Mouse (Mus musculus): ENCODE data around the gene Dhx8. TPM values are rescaled to one million over a fixed set of nuclear protein-coding genes. Genes with fewer than 3 reads are reported as not detected.

Gene Dhx8
- polyA plus RNA-seq, 1 experiment from 2014 or later: 19.0 TPM

DNA sequence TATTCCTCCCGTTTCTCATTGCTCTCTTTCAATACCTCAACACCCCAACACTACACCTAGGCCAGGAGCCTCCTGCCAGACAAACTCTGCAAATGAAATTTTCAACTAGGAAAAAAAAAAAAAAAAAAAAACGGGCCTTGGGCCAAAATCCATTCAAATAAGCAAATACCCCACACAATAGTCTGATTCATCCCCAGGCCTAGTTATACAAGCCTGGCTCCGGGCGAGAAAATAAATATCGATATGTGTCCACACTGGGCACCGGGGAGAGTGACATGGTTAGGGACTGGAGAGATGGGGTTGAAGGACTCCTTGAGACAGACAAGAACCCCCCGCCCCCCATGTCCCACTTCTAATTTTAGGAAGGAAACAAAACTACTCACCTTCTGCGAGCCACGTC, 50.9 kb downstream of the Dhx8 start:
- H3K36me3 ChIP-seq: no peaks in the 10 kb centered on the region
- H3K4me3 ChIP-seq (replicated peaks): 0 out of 2 replicates have a peak overlapping the region, but pooled peaks have one; percentile 57
- 30% methylated on average over 9 of the region's 9 CpGs for WGBS (ENCODE audit: insufficient replicate concordance)
- H3K27ac ChIP-seq: no peak overlapping the region
- no peak for DNase-seq
- peak overlapping the region; percentile 77; the same call in 1 of the 2 replicates for H3K4me2 ChIP-seq
- peaks cover 85% of the 10 kb centered on the region for H3K27me3 ChIP-seq
- peaks cover 20% of the 10 kb centered on the region for H3K4me1 ChIP-seq (replicated peaks)
- H3K9me3 ChIP-seq (replicated peaks): no peaks in the 10 kb centered on the region
- no peak overlapping the region for H3K9ac ChIP-seq
- ATAC-seq (ENCODE audit: low read depth): no peak

DNA sequence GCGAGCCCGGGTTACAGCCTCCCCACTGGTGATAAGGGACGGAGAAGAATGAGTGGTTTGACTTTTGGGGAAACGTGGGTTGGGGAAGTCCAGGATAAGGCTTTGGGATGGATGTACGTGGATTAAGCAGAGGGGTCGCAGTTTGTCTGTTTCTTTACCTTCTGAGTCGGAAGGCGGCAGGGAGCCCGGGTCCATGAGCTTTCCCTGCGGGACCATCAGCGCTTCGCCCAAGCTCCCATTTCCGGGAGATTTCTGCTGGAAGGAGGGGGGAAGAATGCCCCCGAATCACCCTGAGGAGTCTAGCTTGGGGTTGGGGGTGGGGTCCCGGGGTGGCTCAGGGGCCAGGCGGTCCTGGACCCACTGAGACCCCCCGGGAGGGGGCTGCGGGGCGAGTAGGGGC, 51.4 kb downstream of the Dhx8 start:
- 5% methylated on average over 19 of the region's 19 CpGs for WGBS (ENCODE audit: insufficient replicate concordance)
- Histone ChIP-seq H3K9me3 (replicated peaks) (no peaks in the 10 kb centered on the region), H3K36me3 (no peaks in the 10 kb centered on the region), H3K9ac (no peak overlapping the region), H3K4me3 (replicated peaks) (peak overlapping the region; percentile 57), H3K27ac (no peak overlapping the region), H3K27me3 (peaks cover 88% of the 10 kb centered on the region), H3K4me2 (peak overlapping the region; percentile 77), H3K4me1 (replicated peaks) (peaks cover 20% of the 10 kb centered on the region)
- ATAC-seq (ENCODE audit: low read depth) (no peak), DNase-seq (no peak)

DNA sequence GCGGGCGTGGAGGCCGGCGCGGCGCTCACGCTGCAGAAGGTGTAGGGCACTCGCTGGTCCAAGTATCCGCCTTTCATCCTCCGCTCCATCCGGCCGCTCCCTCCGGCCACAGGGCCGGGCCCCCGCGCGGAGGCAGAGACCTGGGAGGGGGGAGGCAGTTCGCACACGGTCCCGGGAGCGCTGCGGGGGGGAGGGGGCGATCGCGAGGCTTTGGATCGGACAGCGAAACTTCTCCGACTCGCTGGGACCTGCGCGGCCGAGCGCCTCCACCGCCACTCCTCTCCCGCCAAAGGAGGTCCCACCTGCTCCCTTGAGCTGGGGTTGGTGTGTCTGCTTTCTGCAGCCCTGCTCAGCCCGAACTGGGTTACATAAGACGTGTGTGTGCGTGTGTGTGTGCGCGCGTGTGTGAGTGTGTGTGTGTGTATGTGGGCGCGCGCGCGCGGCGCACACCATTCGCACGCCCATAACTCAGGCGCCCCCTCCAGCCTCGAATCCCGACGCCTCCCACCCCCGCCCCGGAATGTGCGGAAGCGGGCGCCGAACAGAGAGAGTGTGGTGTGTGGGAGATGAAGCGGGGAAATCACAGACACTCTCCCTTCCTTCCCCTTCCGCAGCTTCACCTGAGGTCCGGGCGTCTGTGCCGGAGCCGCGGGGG, 51.9 kb downstream of the Dhx8 start:
- Histone ChIP-seq H3K4me1 (replicated peaks) (peaks cover 20% of the 10 kb centered on the region), H3K4me3 (replicated peaks) (peak overlapping the region; percentile 57), H3K9ac (peak overlapping the region; percentile 33), H3K27me3 (peaks cover 88% of the 10 kb centered on the region), H3K36me3 (no peaks in the 10 kb centered on the region), H3K4me2 (peak overlapping the region; percentile 77), H3K9me3 (replicated peaks) (no peaks in the 10 kb centered on the region), H3K27ac (no peak overlapping the region)
- ATAC-seq (ENCODE audit: low read depth): peak; percentile 27
- DNase-seq: no peak
- under 1% methylated on average over 55 of the region's 67 CpGs for WGBS (ENCODE audit: insufficient replicate concordance)

DNA sequence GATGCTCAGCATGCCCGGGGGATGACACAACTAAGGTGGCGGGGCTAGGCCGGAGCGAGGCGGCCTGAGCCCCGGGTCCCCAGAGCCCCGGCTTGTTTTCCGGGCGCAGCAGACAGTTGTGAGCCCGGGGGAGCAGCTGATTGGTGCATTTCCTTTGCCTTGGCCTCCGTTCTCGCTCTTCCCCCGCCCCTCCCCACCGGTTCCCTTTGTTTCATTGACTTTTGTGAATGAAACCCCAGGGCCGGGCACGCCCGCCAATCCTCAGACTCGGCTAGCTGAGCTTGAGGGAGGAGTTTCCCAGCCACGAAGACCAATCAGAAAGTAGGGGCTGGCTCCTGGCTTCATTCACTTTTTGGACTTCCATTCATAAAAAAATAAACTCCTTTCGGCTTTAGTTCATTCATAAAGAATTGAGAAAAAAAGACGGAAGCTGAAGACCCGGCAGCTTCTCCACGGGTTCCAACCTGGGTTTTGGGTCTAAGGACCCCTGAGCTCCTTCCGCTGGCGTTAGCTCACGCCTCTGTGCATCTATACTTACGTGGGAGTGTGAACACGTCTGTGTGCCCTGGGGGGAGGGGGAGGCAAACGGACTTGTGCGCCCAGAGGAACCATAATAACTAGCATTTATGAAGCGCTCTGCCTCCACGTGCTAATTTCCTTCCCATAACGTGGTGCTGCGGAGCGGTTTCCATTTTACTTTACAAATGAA, 52.6 kb downstream of the Dhx8 start, which contains the start of gene Etv4:
Gene Etv4 (minus strand): TSS at position 229 of the 709 bp plus-strand sequence.
- WGBS (ENCODE audit: insufficient replicate concordance): under 1% methylated on average over 35 of the region's 35 CpGs

DNA sequence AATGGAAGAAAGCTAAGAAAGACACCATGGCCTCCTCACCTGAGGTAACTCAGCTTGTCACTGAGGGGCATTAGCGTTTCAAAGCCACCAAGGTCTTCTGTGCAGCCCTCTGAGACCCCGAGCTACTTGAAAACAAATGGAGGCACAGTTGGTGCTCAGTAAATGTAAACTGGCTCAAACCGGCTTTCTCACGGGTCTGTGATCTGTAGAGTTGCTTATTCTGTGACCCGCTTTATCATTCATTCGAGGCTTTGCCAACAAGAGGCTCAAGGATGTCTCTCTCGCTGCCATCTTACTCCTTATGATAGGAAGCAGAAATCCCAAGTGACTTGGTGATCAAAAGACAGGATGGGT, 53.1 kb downstream of the Dhx8 start:
- peaks cover 77% of the 10 kb centered on the region for H3K27me3 ChIP-seq

More for the DNA sequence above, 52.6 kb downstream of the Dhx8 start, which contains the start of gene Etv4:
- no peaks in the 10 kb centered on the region for H3K9me3 ChIP-seq (replicated peaks)
- H3K4me2 ChIP-seq: peak within 1 kb of the TSS; percentile 77
- H3K36me3 ChIP-seq: no peaks in the 10 kb centered on the region
- peaks cover 81% of the 10 kb centered on the region for H3K27me3 ChIP-seq
- ATAC-seq (ENCODE audit: low read depth): peak; percentile 80
- H3K4me3 ChIP-seq (replicated peaks): peak within 1 kb of the TSS; percentile 57
- DNase-seq: peak; percentile 65
- no peak within 1 kb of the TSS for H3K27ac ChIP-seq
- H3K4me1 ChIP-seq (replicated peaks): peaks cover 21% of the 10 kb centered on the region
- peak within 1 kb of the TSS; percentile 33 for H3K9ac ChIP-seq

DNA sequence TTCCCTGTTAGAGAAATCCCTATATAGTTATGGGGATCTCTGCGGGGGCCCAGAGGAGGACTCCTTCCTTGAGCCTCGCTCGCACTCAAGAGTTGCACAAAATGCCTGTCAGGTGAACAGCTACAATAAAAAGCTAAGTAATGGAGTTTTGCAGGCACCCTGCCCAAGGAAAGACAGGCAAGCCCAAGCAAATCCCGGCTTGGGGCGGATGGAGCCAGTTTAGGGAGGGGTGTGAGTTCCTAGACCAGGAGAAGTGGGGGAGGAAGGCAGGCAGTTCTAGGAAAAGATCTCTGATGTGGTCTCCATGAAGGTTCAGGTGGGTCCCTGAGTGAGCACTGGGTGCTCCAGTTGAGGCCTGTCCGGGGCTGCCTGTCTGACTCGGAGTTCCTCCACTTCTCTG, 53.9 kb downstream of the Dhx8 start:
- DNase-seq: no peak
- Histone ChIP-seq H3K36me3 (no peaks in the 10 kb centered on the region), H3K4me1 (replicated peaks) (peaks cover 30% of the 10 kb centered on the region), H3K9ac (no peak overlapping the region), H3K27ac (no peak overlapping the region), H3K4me2 (no peak overlapping the region), H3K4me3 (replicated peaks) (no peak overlapping the region), H3K27me3 (peaks cover 72% of the 10 kb centered on the region), H3K9me3 (replicated peaks) (no peaks in the 10 kb centered on the region)
- no peak for ATAC-seq (ENCODE audit: low read depth)
- WGBS (ENCODE audit: insufficient replicate concordance): 50% methylated on average over 7 of the region's 7 CpGs

More for the DNA sequence above, 53.1 kb downstream of the Dhx8 start:
- DNase-seq (no peak), ATAC-seq (ENCODE audit: low read depth) (no peak)
- Histone ChIP-seq H3K36me3 (no peaks in the 10 kb centered on the region), H3K4me2 (peak overlapping the region; percentile 77), H3K4me1 (replicated peaks) (peaks cover 26% of the 10 kb centered on the region), H3K9ac (no peak overlapping the region), H3K9me3 (replicated peaks) (no peaks in the 10 kb centered on the region), H3K4me3 (replicated peaks) (peak overlapping the region; percentile 57), H3K27ac (no peak overlapping the region)
- WGBS (ENCODE audit: insufficient replicate concordance): 8% methylated on average over 7 of the region's 7 CpGs

DNA sequence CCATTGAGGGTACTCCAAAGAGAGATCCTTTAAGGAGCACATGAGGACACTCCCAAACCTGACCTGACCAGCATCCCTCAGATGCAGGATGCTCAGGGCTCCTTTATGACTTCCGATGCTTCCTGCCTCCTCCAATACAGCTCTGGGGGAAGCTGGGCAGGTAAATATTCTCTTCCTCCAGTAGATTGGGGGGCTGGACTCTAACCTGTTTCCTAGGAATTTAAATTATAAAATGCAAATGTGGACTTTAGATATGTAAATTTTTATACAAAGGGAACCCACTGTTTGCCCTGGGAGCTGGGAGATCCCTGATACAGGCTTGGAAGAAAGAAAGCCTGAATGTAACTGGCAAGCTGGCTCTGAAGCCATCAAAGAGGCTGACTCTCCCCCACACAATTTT, 54.7 kb downstream of the Dhx8 start:
- Histone ChIP-seq H3K4me3 (replicated peaks) (no peak overlapping the region), H3K27me3 (peaks cover 64% of the 10 kb centered on the region), H3K4me1 (replicated peaks) (peaks cover 30% of the 10 kb centered on the region), H3K36me3 (no peaks in the 10 kb centered on the region), H3K9ac (no peak overlapping the region), H3K27ac (no peak overlapping the region), H3K4me2 (no peak overlapping the region), H3K9me3 (replicated peaks) (no peaks in the 10 kb centered on the region)
- ATAC-seq (ENCODE audit: low read depth): no peak
- 79% methylated on average over 1 of the region's 1 CpGs for WGBS (ENCODE audit: insufficient replicate concordance)
- DNase-seq: no peak

DNA sequence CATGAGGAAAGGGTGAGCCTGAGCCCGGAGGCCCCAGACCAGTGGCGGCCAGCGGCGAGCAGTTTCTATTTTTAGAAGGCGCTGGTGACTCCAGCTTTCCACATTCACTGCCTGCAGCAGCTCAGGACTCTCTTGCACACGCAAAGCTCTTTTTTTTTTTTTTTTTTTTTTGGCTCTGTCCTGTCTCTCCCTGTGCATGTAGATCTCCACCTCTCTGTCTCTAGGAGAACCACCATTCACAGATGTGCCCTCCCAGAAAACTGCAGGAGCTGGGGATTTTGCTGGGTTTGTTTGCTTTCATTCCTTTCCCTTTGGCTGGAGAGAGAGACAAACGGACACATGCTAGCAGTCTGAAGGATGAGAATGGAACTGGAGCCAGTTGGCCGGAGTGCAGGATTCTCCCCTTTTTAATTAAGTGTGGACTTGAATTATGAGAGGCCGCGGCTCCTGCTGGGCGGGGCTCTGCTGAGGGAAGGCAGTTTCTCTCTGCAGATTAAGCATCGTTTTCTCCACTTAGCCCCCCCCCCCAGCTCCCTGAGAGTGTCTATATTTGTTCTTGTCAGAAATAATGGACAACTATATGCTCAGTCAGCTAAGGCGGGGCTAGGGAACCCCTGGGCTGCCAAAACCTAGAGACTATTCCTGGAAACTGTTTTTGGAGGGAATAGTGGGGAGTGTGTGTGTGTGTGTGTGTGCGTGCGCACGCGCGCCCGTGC, 58.2 kb downstream of the Dhx8 start:
- Histone ChIP-seq H3K27me3 (peaks cover 29% of the 10 kb centered on the region), H3K4me3 (replicated peaks) (no peak overlapping the region), H3K4me1 (replicated peaks) (peaks cover 10% of the 10 kb centered on the region), H3K9me3 (replicated peaks) (no peaks in the 10 kb centered on the region), H3K4me2 (peak overlapping the region; percentile 21), H3K36me3 (no peaks in the 10 kb centered on the region), H3K27ac (no peak overlapping the region), H3K9ac (no peak overlapping the region)
- DNase-seq (no peak), ATAC-seq (ENCODE audit: low read depth) (no peak)
- 36% methylated on average over 18 of the region's 19 CpGs for WGBS (ENCODE audit: insufficient replicate concordance)

DNA sequence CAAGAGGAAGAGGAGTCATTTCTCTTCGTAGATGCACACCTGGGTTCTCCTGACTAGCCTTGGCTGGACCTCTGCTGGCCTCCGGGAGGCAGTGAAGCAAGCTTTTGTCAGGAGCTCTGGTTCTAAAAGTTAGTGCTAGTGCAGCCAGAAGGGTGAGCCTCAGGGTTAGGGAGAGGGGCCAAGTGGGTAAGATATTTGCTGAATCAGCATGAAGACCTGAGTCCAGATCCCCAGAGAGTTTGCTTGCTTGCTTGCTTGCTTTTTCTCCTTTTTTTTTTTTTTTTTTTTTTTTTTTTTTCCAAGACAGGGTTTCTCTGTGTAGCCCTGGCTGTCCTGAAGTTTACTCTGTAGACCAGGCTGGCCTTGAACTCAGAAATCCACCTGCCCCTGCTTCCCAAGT, 64.6 kb downstream of the Dhx8 start:
- H3K4me1 ChIP-seq (replicated peaks): no peaks in the 10 kb centered on the region
- H3K36me3 ChIP-seq: no peaks in the 10 kb centered on the region
- H3K4me3 ChIP-seq (replicated peaks): no peak overlapping the region
- peaks cover 6% of the 10 kb centered on the region; the same call in 1 of the 2 replicates for H3K27me3 ChIP-seq
- ATAC-seq (ENCODE audit: low read depth): no peak
- no peak for DNase-seq
- H3K27ac ChIP-seq: no peak overlapping the region
- no peak overlapping the region for H3K9ac ChIP-seq
- WGBS (ENCODE audit: insufficient replicate concordance): 69% methylated on average over 2 of the region's 2 CpGs
- no peaks in the 10 kb centered on the region for H3K9me3 ChIP-seq (replicated peaks)
- no peak overlapping the region for H3K4me2 ChIP-seq

DNA sequence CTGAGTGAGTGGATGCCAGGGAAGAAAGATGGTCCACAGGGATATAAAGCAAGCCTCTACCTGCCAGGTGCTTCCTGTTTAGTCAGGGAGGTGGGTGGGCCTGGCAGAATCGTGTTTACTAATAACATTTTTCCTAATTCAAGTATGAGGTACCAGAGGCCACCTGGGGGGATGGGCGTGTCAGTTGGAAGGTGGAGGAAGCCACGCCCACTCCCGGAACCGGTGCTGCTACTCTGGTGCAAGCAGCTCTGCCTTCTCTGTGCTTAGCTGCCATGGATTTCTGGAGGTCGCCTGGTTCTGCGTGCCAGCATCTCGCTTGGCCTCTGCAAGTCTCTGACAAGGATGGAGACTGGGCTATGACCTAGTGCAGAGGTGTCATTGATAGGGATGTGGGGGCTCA, 65.4 kb downstream of the Dhx8 start:
- Histone ChIP-seq H3K9ac (no peak overlapping the region), H3K27me3 (peaks cover 11% of the 10 kb centered on the region; the same call in 1 of the 2 replicates), H3K4me2 (no peak overlapping the region), H3K4me1 (replicated peaks) (no peaks in the 10 kb centered on the region), H3K27ac (no peak overlapping the region), H3K9me3 (replicated peaks) (no peaks in the 10 kb centered on the region), H3K36me3 (no peaks in the 10 kb centered on the region), H3K4me3 (replicated peaks) (no peak overlapping the region)
- DNase-seq (no peak), ATAC-seq (ENCODE audit: low read depth) (no peak)
- WGBS (ENCODE audit: insufficient replicate concordance): 30% methylated on average over 8 of the region's 8 CpGs

DNA sequence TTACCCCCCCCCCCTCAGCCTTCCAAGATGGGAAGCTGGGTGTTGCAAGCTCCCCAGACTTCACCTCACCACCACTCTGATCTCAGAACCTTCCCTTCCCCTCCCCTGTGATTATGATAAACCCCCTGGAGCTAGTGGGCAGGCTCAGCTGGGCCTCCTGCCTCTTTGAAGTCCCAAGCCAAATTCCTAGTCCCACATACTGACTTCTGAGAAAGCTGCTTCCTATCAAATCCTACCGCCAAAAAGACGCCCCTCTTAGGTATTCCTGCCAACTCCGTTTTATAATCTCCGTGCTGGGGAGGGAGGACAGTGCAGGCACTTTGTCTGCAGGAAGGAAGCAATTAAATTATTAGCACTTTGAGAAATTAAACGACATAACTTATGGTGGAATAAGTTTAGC, 68.7 kb downstream of the Dhx8 start:
- no peak overlapping the region for H3K9ac ChIP-seq
- no peaks in the 10 kb centered on the region for H3K36me3 ChIP-seq
- no peaks in the 10 kb centered on the region for H3K4me1 ChIP-seq (replicated peaks)
- no peak for DNase-seq
- H3K4me3 ChIP-seq (replicated peaks): no peak overlapping the region
- peaks cover 12% of the 10 kb centered on the region; the same call in 1 of the 2 replicates for H3K27me3 ChIP-seq
- H3K4me2 ChIP-seq: no peak overlapping the region
- 19% methylated on average over 5 of the region's 5 CpGs for WGBS (ENCODE audit: insufficient replicate concordance)
- H3K27ac ChIP-seq: no peak overlapping the region
- ATAC-seq (ENCODE audit: low read depth): no peak
- no peaks in the 10 kb centered on the region for H3K9me3 ChIP-seq (replicated peaks)

Data from liver, embryonic 13.5 days (tissue).